ENCODE assay signal across 12 mouse cellular contexts in genomic region chr2:71499276-71500230, GRCm38 (mm10). TPM values are rescaled to one million over a fixed set of nuclear protein-coding genes. Genes with fewer than 3 reads are reported as not detected.
DNase-seq lines count a peak whose midpoint lies in the region; ATAC-seq lines count a peak whose summit lies in the region.
"Had no signal": no experiment of that assay in that cellular context is flagged by ENCODE, and none has a peak within 500 bp of the region (broad histone marks: within the 10 kb centered on the region; RNA-seq: fewer than 3 reads in every experiment).

No protein-coding gene starts in this region.

- peaks cover 28% of the 10 kb centered on the region for H3K4me1 ChIP-seq in embryonic facial prominence, embryonic 13.5 days
- H3K4me1 ChIP-seq in kidney, embryonic 15.5 days, result 0 out of 2 replicates have a peak, but pooled peaks cover 3% of the 10 kb centered on the region
- H3K4me1 ChIP-seq in midbrain, embryonic 16.5 days (ENCODE audit: control insufficient read depth, insufficient read depth, low read length), result peaks cover 7% of the 10 kb centered on the region

- H3K27ac ChIP-seq in embryonic facial prominence, embryonic 13.5 days, result peak overlapping the region; percentile 24; the same call in 1 of the 2 replicates
- no peak overlapping the region for H3K27ac ChIP-seq in kidney, embryonic 15.5 days
- no peak overlapping the region for H3K27ac ChIP-seq in midbrain, embryonic 16.5 days (ENCODE audit: low read length)
- H3K27ac ChIP-seq: limb, embryonic 15.5 days had no signal

- whole genome bisulfite sequencing in embryonic facial prominence, embryonic 13.5 days, result 35% methylated on average over 16 of the region's 16 CpGs
- WGBS in kidney, embryonic 15.5 days, result 61% methylated on average over 16 of the region's 16 CpGs
- whole genome bisulfite sequencing in midbrain, embryonic 16.5 days, result 66% methylated on average over 16 of the region's 16 CpGs

- H3K4me3 ChIP-seq in embryonic facial prominence, embryonic 13.5 days, result no peak overlapping the region
- H3K4me3 ChIP-seq in kidney, embryonic 15.5 days (replicated peaks), result no peak overlapping the region
- H3K4me3 ChIP-seq in midbrain, embryonic 16.5 days (ENCODE audit: low read depth, low read length), result no peak overlapping the region
- H3K4me3 ChIP-seq: limb, embryonic 15.5 days; myocyte had no signal

- ATAC-seq in embryonic facial prominence, embryonic 13.5 days (ENCODE audit: insufficient number of reproducible peaks, insufficient read depth, low FRiP score, low TSS enrichment, low read depth), result no peak
- ATAC-seq in kidney, embryonic 15.5 days (replicated peaks; ENCODE audit: low FRiP score), result no peak
- no peak for ATAC-seq in midbrain, embryonic 16.5 days

- intact Hi-C loops in heart, postnatal 14 days (cut with DNase I), result no loop called here

- H3K27me3 ChIP-seq in embryonic facial prominence, embryonic 13.5 days, result no peaks in the 10 kb centered on the region
- no peaks in the 10 kb centered on the region for H3K27me3 ChIP-seq in kidney, embryonic 15.5 days
- H3K27me3 ChIP-seq in midbrain, embryonic 16.5 days (ENCODE audit: control insufficient read depth, insufficient read depth, low read depth, low read length), result no peaks in the 10 kb centered on the region
- H3K27me3 ChIP-seq: limb, embryonic 15.5 days had no signal

- 0 out of 2 replicates have a peak overlapping the region, but pooled peaks have one; percentile 12 for H3K4me2 ChIP-seq in embryonic facial prominence, embryonic 13.5 days
- H3K4me2 ChIP-seq in kidney, embryonic 15.5 days, result no peak overlapping the region
- H3K4me2 ChIP-seq in midbrain, embryonic 16.5 days (ENCODE audit: low read length), result no peak overlapping the region
- H3K4me2 ChIP-seq: limb, embryonic 15.5 days had no signal

- no peaks in the 10 kb centered on the region for H3K9me3 ChIP-seq in embryonic facial prominence, embryonic 13.5 days
- no peaks in the 10 kb centered on the region for H3K9me3 ChIP-seq in kidney, embryonic 15.5 days (replicated peaks)
- no peaks in the 10 kb centered on the region for H3K9me3 ChIP-seq in midbrain, embryonic 16.5 days (replicated peaks; ENCODE audit: control insufficient read depth, low read length, poor library complexity, severe bottlenecking)
- H3K9me3 ChIP-seq: limb, embryonic 15.5 days had no signal

- peak; percentile 17 to 22 for DNase-seq in heart, adult 9 months (ENCODE audit: low spot score in 2 of 2)
- no peak for DNase-seq in heart, postnatal 14 days
- peak; percentile 68 for DNase-seq in Muller cell, postnatal 12 days (ENCODE audit: inconsistent ontology term)
- peak; percentile 57 for DNase-seq in lung, postnatal 25 days (ENCODE audit: low spot score)
- DNase-seq in thymus, postnatal 36 days, result no peak

- H3K36me3 ChIP-seq in embryonic facial prominence, embryonic 13.5 days, result no peaks in the 10 kb centered on the region
- H3K36me3 ChIP-seq in kidney, embryonic 15.5 days, result no peaks in the 10 kb centered on the region
- no peaks in the 10 kb centered on the region for H3K36me3 ChIP-seq in midbrain, embryonic 16.5 days (ENCODE audit: control insufficient read depth, insufficient read depth, low read length)
- H3K36me3 ChIP-seq: limb, embryonic 15.5 days had no signal

- H3K9ac ChIP-seq in embryonic facial prominence, embryonic 13.5 days, result no peak overlapping the region
- H3K9ac ChIP-seq in kidney, embryonic 15.5 days, result no peak overlapping the region
- no peak overlapping the region for H3K9ac ChIP-seq in midbrain, embryonic 16.5 days (ENCODE audit: low read depth, low read length)
- H3K9ac ChIP-seq: limb, embryonic 15.5 days had no signal

RNA-seq across cellular contexts. Expression of gene Dlx1, which starts 28.4 kb away (rescaled TPM):
- under 1 TPM; 0.44 to 0.60 TPM for total RNA-seq in heart, postnatal 14 days (2021)
- polyA plus RNA-seq in embryonic facial prominence, embryonic 13.5 days (2015; fragmentation: Nextera tagmentation; extraction: Ambion mirVana), result 15.1 and 18.3 TPM in 2 replicates
- 0.18 and 0.27 TPM in 2 replicates for polyA plus RNA-seq in kidney, embryonic 15.5 days (2015; fragmentation: Nextera tagmentation; extraction: Ambion mirVana)
- polyA plus RNA-seq in midbrain, embryonic 16.5 days (2015; fragmentation: Nextera tagmentation; extraction: Ambion mirVana), result 31.5 and 55.5 TPM in 2 replicates
- polyA plus RNA-seq: heart, postnatal 0 days; kidney, embryonic 16.5 days had no signal

RNA-seq across cellular contexts. Expression of gene Metap1d, which starts 46.5 kb away (rescaled TPM):
- 10 to 100 TPM; 40.3 to 44.0 TPM for total RNA-seq in heart, postnatal 14 days (2021)
- 51.8 and 52.1 TPM in 2 replicates for polyA plus RNA-seq in embryonic facial prominence, embryonic 13.5 days (2015; fragmentation: Nextera tagmentation; extraction: Ambion mirVana)
- 39.5 and 42.1 TPM in 2 replicates for polyA plus RNA-seq in kidney, embryonic 15.5 days (2015; fragmentation: Nextera tagmentation; extraction: Ambion mirVana)
- polyA plus RNA-seq in midbrain, embryonic 16.5 days (2015; fragmentation: Nextera tagmentation; extraction: Ambion mirVana), result 30.1 and 33.0 TPM in 2 replicates

RNA-seq across cellular contexts. Expression of gene Dlx2, which starts 47.0 kb away (rescaled TPM):
- total RNA-seq in heart, postnatal 14 days (2021), result not detected
- 7.8 and 10.0 TPM in 2 replicates for polyA plus RNA-seq in embryonic facial prominence, embryonic 13.5 days (2015; fragmentation: Nextera tagmentation; extraction: Ambion mirVana)
- polyA plus RNA-seq in kidney, embryonic 15.5 days (2015; fragmentation: Nextera tagmentation; extraction: Ambion mirVana), result 0.16 and 0.17 TPM in 2 replicates
- polyA plus RNA-seq in midbrain, embryonic 16.5 days (2015; fragmentation: Nextera tagmentation; extraction: Ambion mirVana), result 4.5 and 10.9 TPM in 2 replicates
- polyA plus RNA-seq: heart, postnatal 0 days; kidney, embryonic 16.5 days had no signal

Comparison
In these comparisons a context has a peak if more than half of its experiments do, and no peak if none do; other contexts are left out.
1. DNase-seq: peak in heart, adult 9 months (2 of 2), Muller cell, postnatal 12 days (single experiment) and lung, postnatal 25 days (single experiment); none in heart, postnatal 14 days (0 of 2) and thymus, postnatal 36 days (0 of 2).
2. RNA of gene Dlx1, which starts 28.4 kb away (polyA plus RNA-seq): 31.5 to 55.5 TPM in midbrain, embryonic 16.5 days and 15.1 to 18.3 TPM in embryonic facial prominence, embryonic 13.5 days; 0.18 to 0.27 TPM in kidney, embryonic 15.5 days; every median in the first group is over 10 times any median in the second.